Mouse (Mus musculus): Measurements from ENCODE around the gene Vps29. TPM values are rescaled to one million over a fixed set of nuclear protein-coding genes. Genes with fewer than 3 reads are reported as not detected.

The Vps29 gene
- polyA plus RNA-seq (2014; fragmentation: Illumina TruSeq; extraction: RNeasy Lipid Tissue Mini Kit (QIAGEN cat#74804); ENCODE audit: low read depth, low replicate concordance) = 71.2 TPM

DNA sequence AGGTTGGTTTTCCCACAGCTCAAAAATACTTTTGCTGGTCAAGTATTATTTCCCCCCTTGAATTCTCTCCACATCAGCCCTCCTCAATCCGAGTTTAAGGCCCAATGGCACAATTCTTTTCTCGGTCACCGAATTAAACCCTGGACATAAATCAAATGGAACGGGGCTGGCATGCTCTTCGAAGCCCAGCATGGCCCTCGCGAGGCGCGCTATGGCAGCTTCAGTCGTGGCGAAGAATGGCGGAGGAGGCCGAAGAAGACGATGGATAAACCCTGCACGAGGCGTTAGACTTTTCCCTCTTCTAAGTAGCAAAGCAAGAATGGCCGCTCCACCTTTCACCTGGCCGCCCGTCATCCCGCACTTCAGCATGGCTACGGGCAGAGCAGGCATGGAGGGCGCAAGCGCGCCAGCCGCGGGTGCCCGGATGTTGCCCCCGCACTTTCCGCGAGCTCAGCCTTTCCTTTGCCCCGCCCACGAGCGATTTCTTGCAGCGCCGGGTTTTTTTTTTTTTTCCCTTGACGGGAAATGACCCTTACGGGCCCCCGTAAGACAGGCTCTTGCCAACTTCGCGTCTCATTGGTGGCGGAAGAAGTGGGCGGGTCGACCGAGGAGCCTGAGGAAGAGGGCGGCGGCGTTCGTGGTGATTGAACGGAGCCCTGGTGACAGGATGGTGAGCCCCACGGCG is at the start of gene Vps29, which contains the start of gene Rad9b:
TSS of gene Vps29 (plus strand) at position 563 of the 685 bp plus-strand sequence.
TSS of gene Rad9b (minus strand) at position 427 of the 685 bp plus-strand sequence.

DNA sequence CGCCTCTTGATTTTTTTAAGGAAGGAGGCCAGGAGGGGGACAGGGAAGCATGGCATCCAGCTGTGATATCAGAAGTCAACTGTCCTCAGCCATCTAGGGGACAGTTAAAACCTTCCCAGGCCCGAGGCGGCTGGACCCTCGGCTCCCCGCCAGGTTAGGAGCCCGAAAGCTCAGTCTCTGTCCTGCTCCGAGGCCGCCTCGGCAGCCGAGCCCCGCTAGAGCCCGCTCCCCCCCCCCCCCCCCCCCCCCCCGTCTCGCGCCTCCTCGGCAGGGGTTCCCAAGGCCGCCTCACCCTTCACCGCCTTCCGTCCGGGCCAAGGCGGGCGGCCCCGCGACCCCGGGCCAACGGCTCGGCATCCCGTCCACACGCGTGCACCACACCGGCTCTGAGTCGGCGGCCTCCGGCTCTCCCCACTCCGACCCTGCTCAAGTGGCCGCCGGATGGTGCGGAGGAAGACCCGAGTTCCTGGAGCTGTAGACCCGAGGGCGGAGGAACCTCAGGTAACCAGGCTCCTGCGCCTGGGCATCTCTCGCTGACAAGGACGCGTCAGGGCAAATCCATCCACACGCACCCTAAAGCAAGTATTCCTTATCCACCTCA is 17.5 kb downstream of the Vps29 start, which contains the start of gene Gpn3:
TSS of gene Gpn3 (plus strand) at position 286 of the 601 bp plus-strand sequence.

DNA sequence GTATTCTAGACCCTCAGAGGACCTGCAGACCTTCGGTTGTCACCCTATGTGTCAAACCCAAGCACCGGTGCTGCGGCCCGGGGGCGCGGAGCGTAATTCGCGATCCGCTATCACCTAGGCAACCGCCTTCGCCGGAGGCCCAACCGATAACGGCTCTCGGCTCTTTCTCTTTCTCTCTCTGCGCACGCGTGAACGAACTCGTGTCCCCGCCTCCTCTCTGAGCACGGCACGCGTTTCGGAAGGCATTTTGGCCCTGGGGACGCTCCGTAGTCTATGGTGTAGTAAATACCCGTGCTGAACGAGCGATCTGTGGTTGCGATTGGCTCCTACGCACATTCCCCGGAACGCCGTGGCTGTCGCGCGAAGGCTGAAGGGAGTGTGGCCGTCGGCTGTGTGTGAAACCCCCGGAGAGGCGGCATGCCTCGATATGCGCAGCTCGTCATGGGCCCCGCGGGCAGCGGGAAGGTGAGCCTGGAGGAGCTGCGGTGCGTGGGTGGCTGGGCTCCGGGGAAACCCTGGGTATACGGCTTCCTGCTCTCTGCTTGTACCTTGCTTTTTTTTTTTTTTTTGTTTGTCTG is 18.1 kb downstream of the Vps29 start, which contains the start of gene Fam216a:
TSS of gene Fam216a (minus strand) at position 173 of the 578 bp plus-strand sequence.

DNA sequence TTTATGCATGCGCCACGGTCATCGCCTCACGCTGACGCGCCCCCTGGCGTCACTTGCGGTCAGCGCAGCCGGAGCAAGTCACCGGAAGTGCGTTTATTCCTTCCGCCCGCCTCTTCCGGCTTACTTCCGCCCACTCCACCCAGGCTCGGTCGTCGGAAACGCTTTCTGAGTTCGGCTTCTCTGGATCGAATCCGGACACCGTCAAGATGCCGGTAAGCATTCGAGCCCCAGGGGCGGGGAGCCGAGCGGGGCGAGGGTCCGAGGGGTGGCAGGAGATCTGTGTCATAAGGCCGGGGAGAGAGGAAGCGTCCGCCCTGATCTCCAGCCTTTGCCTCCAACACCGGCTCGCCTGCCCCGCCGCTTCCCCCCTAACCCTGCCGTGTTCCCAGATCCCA is 37.6 kb downstream of the Vps29 start, which contains the start of gene Arpc3:
TSS of gene Arpc3 (plus strand) at position 93 of the 395 bp plus-strand sequence.

Other genes starting within 250 kb of the Vps29 start
- not detected for gene Ccdc63, start 213.5 kb upstream of the Vps29 start, polyA plus RNA-seq (2014; fragmentation: Illumina TruSeq; extraction: RNeasy Lipid Tissue Mini Kit (QIAGEN cat#74804); ENCODE audit: low read depth, low replicate concordance)
- 139 TPM for gene Ppp1cc, start 196.1 kb upstream of the Vps29 start, polyA plus RNA-seq (2014; fragmentation: Illumina TruSeq; extraction: RNeasy Lipid Tissue Mini Kit (QIAGEN cat#74804); ENCODE audit: low read depth, low replicate concordance)
- gene Hvcn1, start 147.6 kb upstream of the Vps29 start, polyA plus RNA-seq (2014; fragmentation: Illumina TruSeq; extraction: RNeasy Lipid Tissue Mini Kit (QIAGEN cat#74804); ENCODE audit: low read depth, low replicate concordance) = 1.2 TPM
- gene Tctn1, start 89.9 kb upstream of the Vps29 start, polyA plus RNA-seq (2014; fragmentation: Illumina TruSeq; extraction: RNeasy Lipid Tissue Mini Kit (QIAGEN cat#74804); ENCODE audit: low read depth, low replicate concordance) = 4.1 TPM
- gene Pptc7, start 70.0 kb upstream of the Vps29 start, polyA plus RNA-seq (2014; fragmentation: Illumina TruSeq; extraction: RNeasy Lipid Tissue Mini Kit (QIAGEN cat#74804); ENCODE audit: low read depth, low replicate concordance) = 87.6 TPM
- 3.7 TPM for gene Rad9b, start 136 bp upstream of the Vps29 start, polyA plus RNA-seq (2014; fragmentation: Illumina TruSeq; extraction: RNeasy Lipid Tissue Mini Kit (QIAGEN cat#74804); ENCODE audit: low read depth, low replicate concordance)
- 25.7 TPM for gene Gpn3, start 17.5 kb downstream of the Vps29 start, polyA plus RNA-seq (2014; fragmentation: Illumina TruSeq; extraction: RNeasy Lipid Tissue Mini Kit (QIAGEN cat#74804); ENCODE audit: low read depth, low replicate concordance)
- gene Fam216a, start 18.0 kb downstream of the Vps29 start, polyA plus RNA-seq (2014; fragmentation: Illumina TruSeq; extraction: RNeasy Lipid Tissue Mini Kit (QIAGEN cat#74804); ENCODE audit: low read depth, low replicate concordance) = 10.1 TPM
- gene Arpc3, start 37.5 kb downstream of the Vps29 start, polyA plus RNA-seq (2014; fragmentation: Illumina TruSeq; extraction: RNeasy Lipid Tissue Mini Kit (QIAGEN cat#74804); ENCODE audit: low read depth, low replicate concordance) = 171 TPM
- 28.5 TPM for gene Anapc7, start 67.3 kb downstream of the Vps29 start, polyA plus RNA-seq (2014; fragmentation: Illumina TruSeq; extraction: RNeasy Lipid Tissue Mini Kit (QIAGEN cat#74804); ENCODE audit: low read depth, low replicate concordance)
- 9,235 TPM for gene Atp2a2, start 147.9 kb downstream of the Vps29 start, polyA plus RNA-seq (2014; fragmentation: Illumina TruSeq; extraction: RNeasy Lipid Tissue Mini Kit (QIAGEN cat#74804); ENCODE audit: low read depth, low replicate concordance)

Data from heart, adult 10 weeks (tissue).